Mouse (Mus musculus) forebrain, embryonic 13.5 days (tissue): ENCODE results near the gene Amn1. TPM values are rescaled to one million over a fixed set of nuclear protein-coding genes. Genes with fewer than 3 reads are reported as not detected.
"Not testable (repeated sequence)": the region's sequence is repeated elsewhere in the genome, so short reads cannot be mapped to it uniquely, and the experiment has no call there.

Source experiments
- ATAC-seq: fragments of 200-750 bp; cut with Nextera tagmentation; 2 replicates; pipeline ENCODE4 v1.8.0; 2017
- H3K27ac ChIP-seq: fragments of 300-500 bp; sonication (generic); 2 replicates; pipeline ENCODE4 v1.5.1; 2015; ENCODE audit warnings: inconsistent platforms, mild to moderate bottlenecking, moderate library complexity
- H3K27me3 ChIP-seq: fragments of 300-500 bp; sonication (generic); 2 replicates; pipeline ENCODE4 v1.6.1; 2015; ENCODE audit warnings: mild to moderate bottlenecking, inconsistent platforms
- H3K36me3 ChIP-seq: fragments of 300-500 bp; sonication (generic); 2 replicates; pipeline ENCODE4 v1.6.1; 2015; ENCODE audit warnings: mild to moderate bottlenecking, inconsistent platforms; ENCODE audit not compliant: poor library complexity, severe bottlenecking
- H3K4me1 ChIP-seq: fragments of 300-500 bp; sonication (generic); 2 replicates; pipeline ENCODE4 v1.6.1; 2015; ENCODE audit warnings: inconsistent platforms
- H3K4me2 ChIP-seq: fragments of 300-500 bp; sonication (generic); 2 replicates; pipeline ENCODE4 v1.6.1; 2015; ENCODE audit warnings: inconsistent platforms, mild to moderate bottlenecking, moderate library complexity
- H3K4me3 ChIP-seq: fragments of 300-500 bp; sonication (generic); 2 replicates; pipeline ENCODE4 v1.5.1; 2015; ENCODE audit warnings: mild to moderate bottlenecking, inconsistent platforms
- H3K9ac ChIP-seq: fragments of 300-500 bp; sonication (generic); 2 replicates; pipeline ENCODE4 v1.6.1; 2015; ENCODE audit warnings: mild to moderate bottlenecking, inconsistent platforms
- H3K9me3 ChIP-seq: fragments of 300-500 bp; sonication (generic); replicated peaks from 2 replicates; pipeline ENCODE4 v1.6.1; 2016; ENCODE audit warnings: inconsistent platforms
- WGBS: fragments of 180-500 bp; shearing (Covaris S2); methylation state at CpG from one replicate; pipeline ENCODE4 v1.1.7; 2015; 5-methylcytosine and 5-hydroxymethylcytosine counted together
- polyA plus RNA-seq: library from polyadenylated mRNA; unstranded; fragments of >200 nt; fragmentation: Nextera tagmentation; extraction: Ambion mirVana; gene quantifications from 2 replicates; pipeline ENCODE4 v1.2.1, GENCODE M21; 2015

Amn1 gene
- 95.6 and 98.2 TPM in 2 replicates for polyA plus RNA-seq

DNA sequence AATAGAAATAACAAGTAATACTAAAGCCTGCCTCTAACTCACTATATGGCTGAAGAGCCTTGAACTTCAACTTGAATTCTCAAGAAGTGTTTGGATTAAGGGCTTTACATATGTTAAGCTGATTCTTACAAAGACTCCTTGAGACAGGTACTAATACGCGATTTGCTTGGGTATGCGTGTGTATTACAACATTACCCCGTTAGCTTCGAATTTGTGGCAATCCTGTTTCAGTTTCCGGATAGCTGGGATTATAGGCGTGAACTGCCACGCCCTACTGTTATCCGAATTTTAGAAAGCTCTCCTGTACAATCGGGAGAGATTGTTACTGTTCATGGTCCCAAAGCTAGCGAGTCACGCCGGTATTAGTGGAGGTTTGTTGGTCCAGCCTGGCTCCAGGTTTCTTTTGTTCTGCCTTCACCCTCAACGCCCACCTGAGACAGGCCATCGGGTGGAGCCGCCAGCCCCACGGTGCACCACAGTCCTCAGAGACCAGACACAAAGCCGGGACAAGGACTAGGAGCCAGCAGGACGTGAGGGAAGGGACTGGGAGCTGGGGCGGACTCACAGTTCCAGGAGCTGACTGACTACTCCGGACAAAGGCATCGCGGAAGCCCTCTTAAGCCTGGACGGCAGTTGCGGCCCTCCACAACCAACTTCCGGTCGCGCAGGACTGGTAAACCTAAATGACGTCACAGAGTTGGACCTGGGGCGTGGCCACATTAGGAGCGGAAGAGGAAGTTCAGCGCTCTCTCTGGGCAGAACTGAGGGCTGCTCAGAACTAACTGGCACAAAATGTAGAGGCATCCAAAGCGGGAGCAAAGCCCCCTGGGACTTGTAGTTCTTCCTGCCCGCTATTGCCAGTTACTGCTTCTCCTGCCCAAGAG is at the start of gene Amn1:
Gene Amn1, minus strand, starts transcription at position 672 of the 884 bp plus-strand sequence.
- H3K4me2 ChIP-seq: peak within 1 kb of the TSS; percentile 69
- under 1% methylated on average over 34 of the region's 34 CpGs for WGBS
- peaks cover 1% of the 10 kb centered on the region; the same call in 1 of the 2 replicates for H3K36me3 ChIP-seq
- H3K9ac ChIP-seq: peak within 1 kb of the TSS; percentile 90
- H3K9me3 ChIP-seq: no peaks in the 10 kb centered on the region
- H3K4me1 ChIP-seq: peaks cover 18% of the 10 kb centered on the region
- peak; percentile 99 for ATAC-seq
- peak within 1 kb of the TSS; percentile 71 for H3K4me3 ChIP-seq
- H3K27ac ChIP-seq: peak within 1 kb of the TSS; percentile 95
- no peaks in the 10 kb centered on the region for H3K27me3 ChIP-seq

DNA sequence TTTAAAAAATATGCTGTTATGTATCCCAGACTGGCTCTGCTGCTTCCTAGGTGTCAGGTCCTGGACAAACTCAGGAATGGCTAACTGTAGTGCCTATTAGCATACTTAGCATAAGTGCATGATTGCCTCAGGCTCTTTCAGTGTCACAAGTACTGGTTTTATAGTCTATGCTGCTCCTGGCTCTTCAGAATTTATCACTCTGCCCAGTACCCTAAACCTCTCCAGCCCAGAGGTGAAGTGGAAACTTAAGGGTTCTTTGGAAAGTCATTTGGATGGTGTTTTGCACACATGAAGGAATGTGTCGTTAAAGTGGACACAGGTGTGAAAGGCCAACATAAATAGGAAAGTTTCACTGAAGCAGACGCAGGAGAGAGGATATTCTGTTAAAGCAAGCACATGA is 48.3 kb upstream of the Amn1 start:
- no peak overlapping the region for H3K9ac ChIP-seq
- H3K27me3 ChIP-seq: no peaks in the 10 kb centered on the region
- no peak overlapping the region for H3K27ac ChIP-seq
- 87% methylated on average over 2 of the region's 2 CpGs for WGBS
- no peaks in the 10 kb centered on the region for H3K4me1 ChIP-seq
- H3K4me2 ChIP-seq: no peak overlapping the region
- H3K9me3 ChIP-seq: no peaks in the 10 kb centered on the region
- no peaks in the 10 kb centered on the region for H3K36me3 ChIP-seq
- no peak for ATAC-seq
- H3K4me3 ChIP-seq: no peak overlapping the region

DNA sequence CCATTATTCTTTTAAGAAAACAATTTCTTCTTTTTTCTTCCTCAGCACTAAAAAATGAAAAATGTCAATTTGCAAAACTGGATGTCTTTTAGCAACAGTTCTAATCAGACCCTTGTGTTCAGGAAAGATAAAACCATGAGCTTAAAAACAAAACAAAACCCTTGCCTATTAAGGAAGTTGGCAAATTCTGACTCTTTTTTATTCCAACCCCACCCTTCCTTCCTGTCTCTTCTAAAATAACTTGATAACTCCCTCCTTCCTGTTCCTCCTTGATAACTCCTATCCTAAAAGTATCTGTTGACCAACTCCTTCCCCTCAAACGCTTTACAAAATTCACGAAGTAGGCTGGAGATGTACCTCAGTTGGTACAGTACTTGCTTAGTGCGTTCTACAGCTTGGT is 45.4 kb upstream of the Amn1 start:
- ATAC-seq: no peak
- no peak overlapping the region for H3K4me3 ChIP-seq
- H3K9me3 ChIP-seq: no peaks in the 10 kb centered on the region
- H3K4me1 ChIP-seq: no peaks in the 10 kb centered on the region
- no peak overlapping the region for H3K27ac ChIP-seq
- H3K36me3 ChIP-seq: no peaks in the 10 kb centered on the region
- H3K27me3 ChIP-seq: no peaks in the 10 kb centered on the region
- H3K4me2 ChIP-seq: no peak overlapping the region
- 92% methylated on average over 3 of the region's 3 CpGs for WGBS
- H3K9ac ChIP-seq: no peak overlapping the region

DNA sequence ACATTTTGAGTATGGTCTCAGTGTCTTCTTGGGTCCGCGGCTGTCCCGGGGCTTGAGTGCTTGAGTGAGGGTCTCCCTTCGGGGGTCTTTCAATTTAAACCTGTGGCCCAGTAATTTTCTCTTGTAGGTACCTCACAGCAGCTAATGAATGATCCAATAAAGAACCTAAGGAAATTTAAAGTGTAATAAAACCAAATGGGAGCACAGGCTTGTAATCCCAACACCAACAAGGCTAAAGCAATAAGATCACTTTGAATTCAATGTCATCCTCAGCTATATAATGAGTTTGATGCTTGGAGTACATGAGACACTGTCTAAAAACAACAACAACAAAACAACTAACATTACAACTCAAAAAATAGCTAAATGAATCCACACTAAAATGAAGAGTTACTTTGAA is 36.2 kb upstream of the Amn1 start:
- no peak overlapping the region for H3K4me2 ChIP-seq
- no peaks in the 10 kb centered on the region for H3K9me3 ChIP-seq
- no peak overlapping the region for H3K4me3 ChIP-seq
- H3K27me3 ChIP-seq: no peaks in the 10 kb centered on the region
- no peaks in the 10 kb centered on the region for H3K4me1 ChIP-seq
- no peak overlapping the region for H3K27ac ChIP-seq
- H3K36me3 ChIP-seq: no peaks in the 10 kb centered on the region
- no peak for ATAC-seq
- 91% methylated on average over 4 of the region's 4 CpGs for WGBS
- no peak overlapping the region for H3K9ac ChIP-seq

DNA sequence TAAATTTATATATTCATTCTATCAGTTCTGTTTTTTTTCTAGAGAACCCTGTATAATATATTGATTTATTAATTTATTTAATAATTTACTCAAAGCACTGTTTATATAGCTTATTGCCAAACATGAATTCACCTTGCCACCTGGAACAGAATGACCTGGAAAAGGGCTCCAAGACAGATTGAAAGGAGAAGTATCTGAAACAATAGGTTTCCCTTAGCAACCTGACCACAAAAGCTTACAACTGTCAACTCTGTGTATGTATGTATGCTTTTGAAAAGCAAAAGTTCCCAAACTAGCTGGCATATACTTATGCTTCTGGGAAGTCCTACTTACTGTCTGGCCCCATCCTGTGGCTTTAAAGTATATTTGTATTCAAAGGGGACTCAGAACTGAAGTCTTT is 32.8 kb upstream of the Amn1 start:
- Histone ChIP-seq H3K27me3 (no peaks in the 10 kb centered on the region), H3K27ac (no peak overlapping the region), H3K4me1 (no peaks in the 10 kb centered on the region), H3K4me2 (no peak overlapping the region), H3K9me3 (no peaks in the 10 kb centered on the region), H3K36me3 (no peaks in the 10 kb centered on the region), H3K4me3 (no peak overlapping the region), H3K9ac (no peak overlapping the region)
- no peak for ATAC-seq

DNA sequence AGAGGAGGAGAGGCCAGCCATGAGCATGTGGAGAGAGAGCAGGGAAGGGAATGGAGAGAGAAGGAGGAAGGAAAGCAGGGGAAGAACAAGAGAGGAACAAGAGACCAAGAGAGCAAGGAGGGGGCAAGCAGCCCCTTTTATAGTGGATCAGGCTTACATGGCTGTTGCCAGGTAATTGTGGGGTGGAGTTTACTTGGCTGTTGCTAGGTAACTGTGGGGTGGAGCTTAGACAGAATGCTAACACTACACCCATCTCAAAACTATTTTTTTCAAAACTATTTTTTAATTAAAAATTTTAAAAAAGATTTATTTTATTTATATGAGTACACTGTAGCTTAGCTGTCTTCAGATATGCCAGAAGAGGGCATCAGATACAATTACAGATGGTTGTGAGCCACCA is 10.1 kb upstream of the Amn1 start:
- H3K9me3 ChIP-seq: no peaks in the 10 kb centered on the region
- H3K4me2 ChIP-seq: no peak overlapping the region
- no peaks in the 10 kb centered on the region for H3K4me1 ChIP-seq
- H3K27me3 ChIP-seq: no peaks in the 10 kb centered on the region
- H3K9ac ChIP-seq: no peak overlapping the region
- no peak overlapping the region for H3K27ac ChIP-seq
- no peak overlapping the region for H3K4me3 ChIP-seq
- ATAC-seq: no peak
- H3K36me3 ChIP-seq: no peaks in the 10 kb centered on the region

DNA sequence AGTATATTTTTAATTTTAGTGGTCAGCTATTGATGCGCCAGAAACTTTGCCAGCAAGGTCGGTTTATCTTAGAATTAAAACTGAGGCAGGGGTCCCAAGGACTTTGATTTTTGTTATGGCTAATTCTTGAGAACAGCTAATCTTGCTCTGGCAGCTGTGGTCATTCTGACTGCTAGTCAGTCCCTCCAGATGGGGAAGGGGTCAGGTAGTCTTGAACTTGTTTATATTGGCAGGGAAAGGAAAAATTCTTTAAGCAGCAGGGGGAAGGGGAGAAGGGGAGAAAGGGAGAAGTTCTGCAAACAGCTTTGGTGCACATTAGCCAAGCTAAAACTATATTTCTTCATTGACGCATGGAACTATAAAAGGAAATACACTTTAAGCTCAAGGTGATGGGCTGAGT is 8.6 kb upstream of the Amn1 start:
- no peaks in the 10 kb centered on the region for H3K36me3 ChIP-seq
- no peak overlapping the region for H3K9ac ChIP-seq
- H3K4me2 ChIP-seq: no peak overlapping the region
- no peak overlapping the region for H3K27ac ChIP-seq
- H3K9me3 ChIP-seq: no peaks in the 10 kb centered on the region
- no peaks in the 10 kb centered on the region for H3K27me3 ChIP-seq
- H3K4me3 ChIP-seq: no peak overlapping the region
- H3K4me1 ChIP-seq: no peaks in the 10 kb centered on the region
- WGBS: 86% methylated on average over 3 of the region's 3 CpGs
- no peak for ATAC-seq

DNA sequence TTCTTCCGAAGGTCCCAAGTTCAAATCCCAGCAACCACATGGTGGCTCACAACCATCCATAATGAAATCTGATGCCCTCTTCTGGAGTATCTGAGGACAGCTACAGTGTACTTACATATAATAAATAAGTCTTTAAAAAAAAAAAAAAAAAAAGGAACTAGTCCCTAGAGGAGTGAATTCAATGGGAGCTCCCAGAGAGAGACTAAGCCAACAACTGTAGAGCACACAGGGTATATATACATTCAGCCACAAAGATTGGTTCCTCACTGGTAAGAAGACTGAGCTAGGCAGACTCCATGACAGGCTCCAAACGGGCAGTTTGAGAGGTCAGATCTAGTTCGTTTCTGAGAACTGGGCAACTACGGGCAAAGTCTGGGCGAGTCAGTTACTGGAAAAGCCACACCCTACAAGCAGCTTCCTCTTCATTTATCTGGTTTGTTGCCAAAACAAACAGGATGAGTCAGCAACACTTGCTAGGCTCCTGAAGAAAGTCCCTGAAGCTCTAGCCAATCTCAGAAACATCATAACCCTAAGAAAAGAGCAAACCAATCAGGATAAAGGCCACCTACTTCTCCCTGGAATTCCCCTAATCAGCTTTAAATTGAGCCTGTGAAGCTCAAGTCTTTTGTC is 4.9 kb upstream of the Amn1 start:
- no peaks in the 10 kb centered on the region for H3K27me3 ChIP-seq
- no peak overlapping the region for H3K4me3 ChIP-seq
- 70% methylated on average over 5 of the region's 5 CpGs for WGBS
- H3K4me1 ChIP-seq: no peaks in the 10 kb centered on the region
- no peaks in the 10 kb centered on the region for H3K36me3 ChIP-seq
- no peak overlapping the region for H3K27ac ChIP-seq
- no peak for ATAC-seq
- no peak overlapping the region for H3K4me2 ChIP-seq
- no peak overlapping the region for H3K9ac ChIP-seq
- H3K9me3 ChIP-seq: no peaks in the 10 kb centered on the region

DNA sequence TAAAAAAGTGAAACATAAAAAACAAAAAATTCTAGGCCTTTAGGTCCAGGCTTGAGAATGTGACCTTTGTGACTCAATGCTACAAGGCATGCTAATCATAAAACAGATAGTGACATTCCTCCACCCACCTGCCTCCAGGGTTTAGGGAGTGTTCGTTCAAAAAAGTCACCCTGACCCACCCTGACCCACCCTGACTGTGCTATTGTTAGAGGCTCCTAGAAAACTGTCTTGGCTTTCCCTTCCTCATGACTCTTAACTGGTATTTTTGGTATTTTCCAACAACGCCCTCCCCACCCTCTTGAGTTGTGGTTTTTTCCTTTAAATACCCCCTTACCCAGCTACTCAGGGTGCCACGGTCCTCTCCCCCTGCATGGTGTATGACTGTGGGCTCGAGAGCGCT is 3.4 kb upstream of the Amn1 start:
- ATAC-seq: not testable (repeated sequence)

DNA sequence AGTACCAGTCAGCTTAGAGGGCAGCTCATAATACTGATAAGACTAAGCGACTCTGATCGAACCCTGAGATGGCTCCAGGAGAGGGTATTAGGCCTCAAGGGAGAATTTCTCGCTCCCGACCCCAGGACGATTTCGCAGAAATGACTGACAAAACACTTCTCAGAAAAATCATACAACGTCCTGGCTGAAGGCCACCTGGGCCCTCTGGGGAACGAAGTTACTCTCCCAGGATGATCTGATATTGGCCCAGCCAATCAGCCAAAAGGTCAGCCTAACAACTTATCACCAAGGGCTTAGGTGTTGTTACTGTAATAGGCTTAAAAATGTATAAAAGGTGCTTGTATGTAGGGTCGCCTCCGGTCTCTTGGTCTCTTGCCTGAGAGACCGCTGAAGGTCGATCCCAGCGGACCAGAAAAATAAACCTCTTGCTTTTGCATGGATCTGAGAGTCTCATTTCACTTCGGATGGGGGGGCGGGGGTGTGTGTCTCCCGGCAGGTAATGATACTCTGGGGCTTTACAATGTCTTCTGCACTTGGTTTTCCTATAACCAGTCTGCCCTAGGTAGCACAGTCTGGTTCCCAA is 919 bp upstream of the Amn1 start:
- Histone ChIP-seq H3K4me2 (no peak overlapping the region), H3K36me3 (no peaks in the 10 kb centered on the region), H3K27ac (no peak overlapping the region), H3K27me3 (no peaks in the 10 kb centered on the region), H3K9ac (peak overlapping the region; percentile 44), H3K9me3 (no peaks in the 10 kb centered on the region), H3K4me1 (peaks cover 18% of the 10 kb centered on the region), H3K4me3 (no peak overlapping the region)
- ATAC-seq: no peak
- WGBS: 95% methylated on average over 16 of the region's 16 CpGs

More for the DNA sequence above, 3.4 kb upstream of the Amn1 start:
- not testable (repeated sequence) for H3K9me3 ChIP-seq, H3K27me3 ChIP-seq, H3K9ac ChIP-seq, H3K4me3 ChIP-seq, H3K36me3 ChIP-seq, H3K4me1 ChIP-seq, H3K4me2 ChIP-seq, H3K27ac ChIP-seq
- WGBS: 88% methylated on average over 5 of the region's 5 CpGs

DNA sequence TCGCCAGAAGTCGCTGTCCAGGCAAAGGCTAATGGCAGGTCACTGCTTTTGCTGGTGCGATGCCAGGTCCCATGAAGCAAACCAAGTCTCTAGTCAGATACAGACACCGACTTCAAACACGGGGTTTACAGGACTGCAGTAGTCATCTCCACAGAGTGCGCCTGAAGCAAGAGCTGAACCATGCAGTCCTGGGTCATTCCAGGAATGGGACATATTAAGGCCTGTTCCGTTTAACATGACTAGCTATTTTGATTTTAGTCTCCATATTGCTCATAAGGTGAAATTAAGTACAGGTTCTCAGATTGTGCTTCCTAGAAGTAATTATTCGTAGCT is 379 bp upstream of the Amn1 start:
- Histone ChIP-seq H3K27me3 (no peaks in the 10 kb centered on the region), H3K9me3 (no peaks in the 10 kb centered on the region), H3K27ac (peak overlapping the region; percentile 95; the same call in 1 of the 2 replicates), H3K4me1 (peaks cover 18% of the 10 kb centered on the region), H3K4me2 (peak overlapping the region; percentile 69), H3K4me3 (peak overlapping the region; percentile 71), H3K36me3 (no peaks in the 10 kb centered on the region), H3K9ac (peak overlapping the region; percentile 44)
- 36% methylated on average over 8 of the region's 8 CpGs for WGBS
- ATAC-seq: peak; percentile 84

DNA sequence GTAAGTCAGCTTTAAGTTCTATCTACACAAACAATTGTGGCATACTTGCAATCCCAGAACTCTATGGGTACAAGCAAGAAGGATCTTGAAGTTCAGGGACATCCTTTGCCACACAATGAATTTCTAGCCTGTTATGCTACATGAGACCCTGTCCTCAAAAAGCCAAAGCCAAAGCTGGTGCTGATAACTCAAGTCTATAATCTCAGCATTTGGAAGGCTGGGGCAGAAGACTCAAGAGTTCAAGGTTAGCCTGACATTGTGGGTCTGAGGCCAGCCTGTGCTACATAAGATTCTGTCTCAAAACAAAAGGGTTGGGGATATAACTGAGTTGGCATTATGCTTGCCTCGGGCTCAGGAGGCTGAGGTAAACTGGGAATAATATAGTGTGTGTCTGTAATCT is 1.1 kb downstream of the Amn1 start:
- Histone ChIP-seq H3K9me3 (no peaks in the 10 kb centered on the region), H3K4me1 (peaks cover 18% of the 10 kb centered on the region), H3K27me3 (no peaks in the 10 kb centered on the region), H3K4me2 (peak overlapping the region; percentile 69), H3K4me3 (peak overlapping the region; percentile 71), H3K27ac (no peak overlapping the region), H3K36me3 (peaks cover 9% of the 10 kb centered on the region), H3K9ac (peak overlapping the region; percentile 90; the same call in 1 of the 2 replicates)
- 67% methylated on average over 1 of the region's 1 CpGs for WGBS
- ATAC-seq: no peak
